Mouse (Mus musculus): ENCODE results near the gene Gm7978.
"Not testable (repeated sequence)": the region's sequence is repeated elsewhere in the genome, so short reads cannot be mapped to it uniquely, and the experiment has no call there.

DNA sequence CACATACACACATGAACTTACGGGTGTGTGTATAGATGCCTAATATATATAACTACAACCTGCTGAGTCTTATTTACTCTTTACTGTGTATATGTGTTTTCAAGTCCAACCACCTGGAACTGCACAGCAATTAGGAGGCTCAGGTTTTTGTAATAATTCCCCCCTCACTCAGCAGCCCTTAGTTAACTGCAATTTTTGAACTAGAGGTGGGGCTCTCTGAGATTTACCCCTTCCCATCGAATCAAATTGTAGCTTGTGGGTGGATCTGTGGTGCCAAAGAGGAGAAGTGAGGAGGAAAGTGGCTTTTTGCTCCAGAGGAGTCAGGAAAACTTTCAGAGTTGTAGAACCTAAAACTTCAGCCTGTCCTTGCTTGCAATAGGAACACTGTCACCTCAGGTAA is 39.7 kb upstream of the Gm7978 start, which contains the start of gene E330014E10Rik:
- TF ChIP-seq RCOR1 (IDR thresholded peaks at IDR 0.05; ENCODE audit: low read depth, low read length); POLR2A (IDR thresholded peaks at IDR 0.05; ENCODE audit: control insufficient read depth in 1 of 2, insufficient read depth in 1 of 2, low read depth in 1 of 2, low read length in 2 of 2, poor library complexity in 1 of 2): not testable (repeated sequence)

Measured in MEL (cell line).